Mouse (Mus musculus) embryo, embryonic 10 days (tissue): Measurements from ENCODE around the gene Gm20458.
A peak's percentile ranks its signal among the peaks of the same experiment; 100 is the strongest.

ENCODE experiments used
- DNase-seq: peaks from one replicate; pipeline ENCODE4 v3.0.0-alpha.2; 2015; ENCODE audit warnings: low spot score

Gm20458 gene

GRCm38 (mm10) chr2:164500511-164500910 lies 39.7 kb downstream of the Gm20458 start:
- no peak for DNase-seq

- no peak for DNase-seq
Observed at GRCm38 (mm10) chr2:164504919-164505318, 44.2 kb downstream of the Gm20458 start.

DNA sequence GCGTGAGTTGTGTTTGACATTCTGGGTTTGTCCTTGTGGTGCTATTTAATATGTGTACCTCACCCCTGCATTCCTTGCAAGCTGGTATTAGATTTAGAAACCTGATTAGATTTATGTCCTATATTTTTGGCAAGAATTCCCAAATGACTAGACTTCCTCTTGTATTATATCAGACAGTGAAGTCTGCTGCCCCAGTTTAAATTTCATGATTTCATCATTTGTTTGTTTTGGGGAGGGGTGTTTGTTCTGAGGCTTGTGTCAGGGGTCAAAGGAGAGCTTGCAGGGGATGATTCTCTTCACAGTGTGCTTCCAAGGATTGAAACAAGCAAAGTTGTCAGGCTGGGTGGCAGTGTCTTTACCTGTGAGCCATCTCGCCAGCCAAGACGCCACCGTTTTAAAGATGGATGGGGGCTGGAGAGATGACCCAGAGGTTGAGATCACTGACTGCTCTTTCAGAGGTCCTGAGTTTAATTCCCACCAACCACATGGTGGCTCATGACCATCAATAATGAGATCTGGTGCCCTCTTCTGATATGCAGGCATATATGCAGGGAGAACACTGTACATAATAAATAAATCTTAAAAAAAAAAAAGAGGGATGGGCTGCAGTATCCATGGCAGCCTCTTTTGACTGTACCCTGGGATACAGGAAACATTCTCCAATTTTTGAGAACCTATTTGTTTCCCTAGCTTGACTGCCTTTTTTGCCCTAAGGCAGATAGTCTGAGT lies 45.0 kb downstream of the Gm20458 start:
- DNase-seq: no peak

DNA sequence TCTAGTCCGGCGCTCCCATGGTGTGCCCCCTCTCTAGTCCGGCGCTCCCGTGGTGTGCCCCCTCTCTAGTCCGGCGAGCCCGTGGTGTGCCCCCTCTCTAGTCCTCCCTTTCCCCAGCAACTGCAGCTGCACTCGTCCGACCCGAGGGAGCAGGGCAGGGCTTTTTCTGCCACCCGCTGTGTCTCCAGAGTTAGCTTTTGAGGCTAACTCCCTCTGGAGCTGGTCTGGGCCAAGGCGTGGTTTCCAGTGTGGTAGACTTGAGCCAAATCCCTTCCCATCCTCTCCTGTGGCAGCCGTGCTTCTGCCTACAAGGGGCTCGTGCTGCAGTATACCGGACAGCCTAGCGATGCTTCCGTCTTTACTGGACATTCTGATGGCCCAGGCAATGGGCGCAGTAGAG lies 47.0 kb downstream of the Gm20458 start:
- no peak for DNase-seq

- DNase-seq: no peak
Observed at GRCm38 (mm10) chr2:164510621-164511190, 49.9 kb downstream of the Gm20458 start.

GRCm38 (mm10) chr2:164512121-164512909 lies 51.5 kb downstream of the Gm20458 start:
- DNase-seq: no peak

GRCm38 (mm10) chr2:164513389-164513788 lies 52.6 kb downstream of the Gm20458 start:
- DNase-seq: no peak

DNA sequence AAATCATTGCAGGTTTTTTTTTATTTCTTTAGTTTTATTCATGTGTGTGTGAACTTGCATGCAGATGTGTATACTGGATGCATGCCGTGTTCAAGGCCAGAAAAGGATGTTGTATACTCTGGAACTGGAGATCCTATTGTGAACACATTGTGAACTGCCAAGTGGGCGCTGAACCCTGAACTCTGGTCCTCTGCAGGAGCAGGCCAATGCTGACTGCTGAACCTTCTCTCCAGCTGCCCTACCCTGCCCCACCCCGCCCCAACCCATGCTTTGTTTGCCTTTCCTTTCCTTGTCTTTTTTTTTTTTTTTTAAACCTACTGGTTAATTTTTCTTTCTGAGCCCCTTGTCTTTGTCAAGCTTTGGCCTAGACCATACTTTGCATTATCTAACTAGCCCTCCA lies 54.1 kb downstream of the Gm20458 start:
- no peak for DNase-seq

GRCm38 (mm10) chr2:164515897-164516296 lies 55.1 kb downstream of the Gm20458 start:
- DNase-seq: no peak

DNA sequence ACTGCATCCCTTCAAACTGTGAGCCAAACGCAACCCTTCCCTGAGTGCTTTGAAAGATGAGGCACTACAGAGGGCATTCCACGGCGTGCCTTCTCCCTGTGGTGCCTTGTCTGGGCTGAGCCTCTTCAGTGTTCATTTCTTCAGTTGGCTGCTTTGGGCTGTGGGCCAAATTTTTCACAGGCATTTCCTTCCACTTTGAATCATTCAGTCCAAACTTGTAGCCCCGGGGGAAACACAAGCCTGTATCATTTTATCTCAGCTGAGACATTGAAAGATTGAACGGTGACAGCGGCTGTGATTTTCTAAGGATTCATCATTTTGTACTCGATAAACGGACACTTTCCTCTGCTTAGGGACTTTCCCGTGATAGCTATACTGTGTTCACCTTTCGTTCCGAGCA lies 55.8 kb downstream of the Gm20458 start:
- DNase-seq: no peak

DNA sequence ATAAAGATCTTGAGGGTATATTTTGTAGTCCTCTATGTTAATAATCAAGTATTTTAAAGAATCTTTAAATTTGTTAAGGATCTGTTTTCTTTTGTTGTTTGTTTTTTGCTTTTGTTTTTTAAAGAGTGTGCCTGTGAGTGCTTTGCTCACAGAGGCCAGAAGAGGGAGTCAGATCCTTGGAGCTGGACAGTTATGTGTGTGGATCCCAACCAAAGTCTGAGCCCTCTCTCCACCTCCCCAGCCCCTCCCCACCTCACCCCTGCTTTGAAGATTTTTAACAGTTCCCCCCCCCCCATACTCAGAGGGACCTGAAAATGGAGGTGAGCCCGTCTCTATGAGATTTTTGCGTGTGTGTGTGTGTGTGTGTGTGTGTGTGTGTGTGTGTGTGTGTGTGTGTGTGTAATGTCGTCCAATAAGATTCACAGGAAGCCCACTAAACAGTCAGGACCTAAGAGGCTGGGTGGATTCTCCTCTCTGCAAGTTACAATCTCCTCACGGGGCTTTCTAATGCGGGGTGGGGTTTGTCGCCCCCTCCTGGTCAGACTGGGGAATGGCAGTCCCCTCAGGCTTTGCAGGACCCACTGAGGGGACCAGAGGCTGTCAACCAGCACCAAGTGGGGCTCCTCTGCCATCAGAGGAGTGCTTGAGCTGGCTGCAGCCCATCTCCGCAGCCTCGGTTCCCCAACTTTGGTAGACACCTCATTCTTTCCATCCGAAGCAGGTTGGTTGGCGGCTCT lies 56.9 kb downstream of the Gm20458 start:
- DNase-seq: peak; percentile 43

- DNase-seq: no peak
Observed at GRCm38 (mm10) chr2:164518266-164519170, 57.8 kb downstream of the Gm20458 start.

DNA sequence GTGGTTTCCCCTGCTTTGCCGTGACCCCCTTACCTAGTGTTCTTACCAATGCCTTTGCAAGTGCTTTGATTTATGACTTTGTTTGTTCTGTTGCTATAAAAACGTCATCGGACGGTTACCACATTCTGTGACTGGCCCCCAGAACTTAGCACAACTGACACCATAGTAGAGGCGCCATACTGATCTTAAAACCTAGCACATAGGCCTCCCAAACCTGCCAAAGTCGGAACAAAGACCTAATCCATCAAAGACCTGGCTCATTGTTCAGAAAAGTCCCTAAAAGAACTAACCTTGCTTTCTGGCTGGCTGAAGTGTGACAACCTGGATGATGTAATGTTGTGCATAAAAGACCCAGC lies 58.4 kb downstream of the Gm20458 start:
- no peak for DNase-seq

DNA sequence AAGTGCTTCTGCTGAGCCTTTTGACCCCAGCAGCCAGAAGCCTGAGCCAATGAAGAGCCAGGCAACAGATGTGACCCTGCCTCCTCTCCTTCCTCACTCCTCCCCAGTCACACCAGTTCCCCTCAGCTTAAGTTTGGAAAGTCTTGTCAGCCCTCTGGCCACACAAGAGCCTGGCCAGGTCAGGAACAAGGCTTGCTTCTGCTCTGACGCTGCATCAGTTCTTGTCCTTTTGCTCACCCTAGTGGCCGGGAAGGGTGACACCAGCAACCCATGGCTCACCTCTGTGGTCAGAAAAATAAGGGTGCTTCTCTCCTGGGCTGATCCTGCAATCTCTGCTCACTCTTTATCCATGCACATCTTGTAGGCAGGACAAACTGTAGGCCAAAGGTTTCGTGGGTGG lies 60.0 kb downstream of the Gm20458 start:
- DNase-seq: peak; percentile 78

GRCm38 (mm10) chr2:164521841-164522240 lies 61.1 kb downstream of the Gm20458 start:
- DNase-seq: no peak

DNA sequence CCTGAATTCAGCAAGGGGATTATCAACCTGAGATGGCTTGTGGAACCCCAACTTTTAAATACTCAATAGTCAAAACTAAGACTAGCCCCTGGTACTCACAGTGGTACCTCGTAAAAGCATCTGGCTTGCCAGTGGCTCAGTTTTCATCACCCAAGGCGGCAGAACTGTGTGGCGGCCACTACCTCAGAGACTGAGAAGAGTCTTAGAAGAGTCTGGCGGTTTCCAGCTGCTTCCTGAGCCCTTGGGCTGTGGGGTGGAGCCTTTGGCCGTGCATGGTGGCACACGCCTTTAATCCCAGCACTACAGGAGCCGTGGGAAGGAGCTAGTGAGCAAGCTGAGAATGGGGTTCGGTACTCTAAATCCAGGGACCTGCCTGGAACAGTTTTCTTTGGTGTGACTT lies 61.5 kb downstream of the Gm20458 start:
- DNase-seq: no peak

GRCm38 (mm10) chr2:164523301-164523773 lies 62.6 kb downstream of the Gm20458 start:
- DNase-seq: no peak

DNA sequence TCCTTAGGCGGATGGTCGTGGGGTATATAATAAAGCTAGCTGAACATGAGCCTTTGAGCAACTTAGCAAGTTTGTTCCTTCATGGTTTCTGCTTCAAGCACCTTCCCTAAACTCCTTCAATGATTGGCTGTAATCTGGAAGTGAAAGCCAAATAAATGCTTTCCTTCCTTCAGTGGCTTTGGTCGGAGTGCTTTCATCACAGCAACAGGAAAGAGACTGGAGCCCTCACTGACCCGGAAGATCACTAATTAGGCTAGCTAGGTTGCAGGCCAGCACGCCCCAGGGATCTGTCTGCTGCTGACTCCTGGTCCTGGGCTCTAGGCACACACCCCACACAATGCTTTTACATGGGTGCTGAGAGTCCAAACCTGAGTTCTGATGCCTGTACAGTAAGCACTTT lies 67.8 kb downstream of the Gm20458 start:
- no peak for DNase-seq

- peak; percentile 70 for DNase-seq
Observed at GRCm38 (mm10) chr2:164531169-164531568, 70.4 kb downstream of the Gm20458 start.

- DNase-seq: no peak
Observed at GRCm38 (mm10) chr2:164534315-164534714, 73.5 kb downstream of the Gm20458 start.

- no peak for DNase-seq
Observed at GRCm38 (mm10) chr2:164537003-164537402, 76.2 kb downstream of the Gm20458 start.
